In the genomic region with DNA sequence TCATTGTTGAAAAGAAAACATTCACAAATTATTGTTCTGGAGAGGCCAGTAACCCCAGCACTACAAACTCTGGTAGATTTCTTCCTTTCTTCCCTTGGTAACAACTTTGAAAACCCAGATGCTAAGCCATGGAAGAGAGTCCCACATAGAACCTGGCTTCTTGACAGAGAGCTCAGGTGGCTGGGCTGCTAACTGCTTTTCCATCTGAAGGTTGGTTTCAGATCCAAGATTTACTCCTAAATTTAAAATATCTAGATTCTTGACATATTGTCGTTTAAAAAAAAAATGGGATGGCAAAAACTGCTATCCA, we compare ENCODE assay signal across 25 mouse cellular contexts.
A peak's percentile ranks its signal among the peaks of the same experiment; 100 is the strongest.
DNase-seq lines count a peak whose midpoint lies in the region; ATAC-seq lines count a peak whose summit lies in the region.
"Had no signal": no experiment of that assay in that cellular context is flagged by ENCODE, and none has a peak within 500 bp of the region (broad histone marks: within the 10 kb centered on the region; RNA-seq: fewer than 3 reads in every experiment).

No protein-coding gene starts in this region.

- H3K4me2 ChIP-seq in embryonic facial prominence, embryonic 14.5 days (ENCODE audit: low read depth, low read length): no peak overlapping the region
- H3K4me2 ChIP-seq: embryonic facial prominence, embryonic 12.5 days; forebrain, embryonic 12.5 days; heart, embryonic 13.5 days; hindbrain, embryonic 15.5 days; liver, embryonic 11.5 days; lung, embryonic 15.5 days; midbrain, embryonic 12.5 days; neural tube, embryonic 12.5 days had no signal

- no peak overlapping the region for H3K4me3 ChIP-seq in embryonic facial prominence, embryonic 14.5 days (ENCODE audit: low read depth, low read length)
- no peak overlapping the region for H3K4me3 ChIP-seq in embryonic facial prominence, embryonic 10.5 days
- H3K4me3 ChIP-seq in macrophage (ENCODE audit: inconsistent target): no peak overlapping the region
- H3K4me3 ChIP-seq: embryonic facial prominence, embryonic 12.5 days; erythroblast, embryonic 14.5 days; forebrain, embryonic 12.5 days; heart, adult 2 months; heart, embryonic 13.5 days; hindbrain, embryonic 10.5 days; hindbrain, embryonic 15.5 days; lung, embryonic 15.5 days; midbrain, embryonic 12.5 days; myocyte; neural tube, embryonic 12.5 days had no signal

- no peaks in the 10 kb centered on the region for H3K79me2 ChIP-seq in macrophage (ENCODE audit: inconsistent target)

- H3K4me1 ChIP-seq in embryonic facial prominence, embryonic 14.5 days (ENCODE audit: control insufficient read depth, insufficient read depth, low read length): no peaks in the 10 kb centered on the region
- no peaks in the 10 kb centered on the region for H3K4me1 ChIP-seq in embryonic facial prominence, embryonic 10.5 days
- H3K4me1 ChIP-seq: embryonic facial prominence, embryonic 12.5 days; forebrain, embryonic 12.5 days; heart, embryonic 13.5 days; hindbrain, embryonic 10.5 days; hindbrain, embryonic 15.5 days; lung, embryonic 15.5 days; midbrain, embryonic 12.5 days; neural tube, embryonic 12.5 days had no signal

- peak; percentile 26 for DNase-seq in embryonic facial prominence, embryonic 14.5 days (ENCODE audit: low spot score)
- DNase-seq in embryonic facial prominence, embryonic 10.5 days (ENCODE audit: low spot score): no peak
- peak; percentile 8 for DNase-seq in left cerebral cortex, postnatal 4 days
- no peak for DNase-seq in left cerebral cortex, adult 11 months (ENCODE audit: low spot score)
- DNase-seq in brain, adult 2 months (ENCODE audit: low read depth, low spot score): peak; percentile 44
- no peak for DNase-seq in c-Kit-positive CD71-positive TER-119-positive erythroid progenitor cells, embryonic 14.5 days (ENCODE audit: low spot score)
- DNase-seq in urinary bladder, postnatal 10 days (ENCODE audit: low spot score): no peak
- DNase-seq: cerebellum, adult 9-10 months; heart, postnatal 10 days; kidney, adult 11 months; kidney, postnatal 14 days had no signal

- intact Hi-C loops in left cerebral cortex, postnatal 4 days (cut with DNase I): no loop called here

- no peaks in the 10 kb centered on the region for H3K9me3 ChIP-seq in embryonic facial prominence, embryonic 14.5 days (ENCODE audit: control insufficient read depth, low read length)
- H3K9me3 ChIP-seq in embryonic facial prominence, embryonic 10.5 days: no peaks in the 10 kb centered on the region
- H3K9me3 ChIP-seq: embryonic facial prominence, embryonic 12.5 days; forebrain, embryonic 12.5 days; heart, embryonic 13.5 days; hindbrain, embryonic 10.5 days; hindbrain, embryonic 15.5 days; lung, embryonic 15.5 days; midbrain, embryonic 12.5 days; neural tube, embryonic 12.5 days had no signal

- no peak overlapping the region for H3K9ac ChIP-seq in embryonic facial prominence, embryonic 14.5 days (ENCODE audit: low read depth, low read length)
- H3K9ac ChIP-seq: embryonic facial prominence, embryonic 12.5 days; forebrain, embryonic 12.5 days; heart, embryonic 13.5 days; hindbrain, embryonic 15.5 days; lung, embryonic 15.5 days; midbrain, embryonic 12.5 days; neural tube, embryonic 12.5 days had no signal

- no peaks in the 10 kb centered on the region for H3K36me3 ChIP-seq in embryonic facial prominence, embryonic 14.5 days (ENCODE audit: control insufficient read depth, insufficient read depth, low read length)
- H3K36me3 ChIP-seq in embryonic facial prominence, embryonic 10.5 days (replicated peaks): no peaks in the 10 kb centered on the region
- no peaks in the 10 kb centered on the region for H3K36me3 ChIP-seq in macrophage (ENCODE audit: inconsistent target)
- H3K36me3 ChIP-seq: embryonic facial prominence, embryonic 12.5 days; forebrain, embryonic 12.5 days; heart, embryonic 13.5 days; hindbrain, embryonic 10.5 days; hindbrain, embryonic 15.5 days; lung, embryonic 15.5 days; midbrain, embryonic 12.5 days; neural tube, embryonic 12.5 days had no signal

- no peak for ATAC-seq in embryonic facial prominence, embryonic 14.5 days (ENCODE audit: low read depth)
- ATAC-seq: inflammation-experienced regulatory T-cells, adult 6 months had no signal

- no peaks in the 10 kb centered on the region for H3K27me3 ChIP-seq in embryonic facial prominence, embryonic 14.5 days (replicated peaks; ENCODE audit: control insufficient read depth, insufficient read depth, low read length)
- no peaks in the 10 kb centered on the region for H3K27me3 ChIP-seq in embryonic facial prominence, embryonic 10.5 days (replicated peaks; ENCODE audit: low read depth, poor library complexity, severe bottlenecking)
- H3K27me3 ChIP-seq: embryonic facial prominence, embryonic 12.5 days; forebrain, embryonic 12.5 days; heart, embryonic 13.5 days; hindbrain, embryonic 15.5 days; lung, embryonic 15.5 days; midbrain, embryonic 12.5 days; neural tube, embryonic 12.5 days had no signal

- WGBS in embryonic facial prominence, embryonic 14.5 days: 94% methylated on average over 1 of the region's 1 CpGs
- 93% methylated on average over 1 of the region's 1 CpGs for WGBS in embryonic facial prominence, embryonic 10.5 days
- WGBS in macrophage (ENCODE audit: missing documents): 100% methylated on average over 1 of the region's 1 CpGs

- no peak overlapping the region for H3K27ac ChIP-seq in embryonic facial prominence, embryonic 14.5 days (replicated peaks; ENCODE audit: low read depth, low read length)
- H3K27ac ChIP-seq in embryonic facial prominence, embryonic 10.5 days (replicated peaks): no peak overlapping the region
- H3K27ac ChIP-seq in macrophage: peak overlapping the region; percentile 54
- H3K27ac ChIP-seq: embryonic facial prominence, embryonic 12.5 days; forebrain, embryonic 12.5 days; heart, adult 2 months; heart, embryonic 13.5 days; hindbrain, embryonic 10.5 days; hindbrain, embryonic 15.5 days; lung, embryonic 15.5 days; midbrain, embryonic 12.5 days; neural tube, embryonic 12.5 days had no signal

Comparison
In these comparisons a context has a peak if more than half of its experiments do, and no peak if none do; other contexts are left out.
1. DNase-seq: peak in embryonic facial prominence, embryonic 14.5 days (single experiment), left cerebral cortex, postnatal 4 days (single experiment) and brain, adult 2 months (single experiment); none in embryonic facial prominence, embryonic 10.5 days (single experiment), left cerebral cortex, adult 11 months (single experiment), c-Kit-positive CD71-positive TER-119-positive erythroid progenitor cells, embryonic 14.5 days (single experiment) and urinary bladder, postnatal 10 days (single experiment).